Mouse (Mus musculus) thymus, postnatal 14 days (tissue): Measurements from ENCODE around the gene C1qc.

Source experiments
- DNase-seq: peaks from one replicate; pipeline ENCODE4 v3.0.0; 2021

Gene C1qc

DNA sequence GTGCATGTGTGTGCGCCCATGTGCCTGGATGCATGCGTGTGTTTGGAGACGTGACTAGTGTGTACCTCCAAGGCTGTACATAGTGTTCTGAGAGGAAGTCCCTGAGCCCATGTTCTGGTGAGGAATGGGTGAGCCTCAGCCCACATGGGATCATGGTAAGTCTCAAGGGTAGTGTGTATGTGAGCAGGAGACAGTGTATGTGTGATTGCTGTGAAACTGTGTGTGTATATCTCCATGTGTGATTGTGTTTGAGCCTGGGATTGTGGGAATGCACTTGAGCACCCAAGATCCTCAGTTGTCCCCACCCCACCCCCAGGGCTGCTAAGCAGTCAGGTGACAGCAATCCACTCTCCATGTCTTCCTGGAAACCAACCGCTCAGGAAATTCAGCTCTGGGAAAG lies 2.0 kb upstream of the C1qc start:
- no peak for DNase-seq

DNA sequence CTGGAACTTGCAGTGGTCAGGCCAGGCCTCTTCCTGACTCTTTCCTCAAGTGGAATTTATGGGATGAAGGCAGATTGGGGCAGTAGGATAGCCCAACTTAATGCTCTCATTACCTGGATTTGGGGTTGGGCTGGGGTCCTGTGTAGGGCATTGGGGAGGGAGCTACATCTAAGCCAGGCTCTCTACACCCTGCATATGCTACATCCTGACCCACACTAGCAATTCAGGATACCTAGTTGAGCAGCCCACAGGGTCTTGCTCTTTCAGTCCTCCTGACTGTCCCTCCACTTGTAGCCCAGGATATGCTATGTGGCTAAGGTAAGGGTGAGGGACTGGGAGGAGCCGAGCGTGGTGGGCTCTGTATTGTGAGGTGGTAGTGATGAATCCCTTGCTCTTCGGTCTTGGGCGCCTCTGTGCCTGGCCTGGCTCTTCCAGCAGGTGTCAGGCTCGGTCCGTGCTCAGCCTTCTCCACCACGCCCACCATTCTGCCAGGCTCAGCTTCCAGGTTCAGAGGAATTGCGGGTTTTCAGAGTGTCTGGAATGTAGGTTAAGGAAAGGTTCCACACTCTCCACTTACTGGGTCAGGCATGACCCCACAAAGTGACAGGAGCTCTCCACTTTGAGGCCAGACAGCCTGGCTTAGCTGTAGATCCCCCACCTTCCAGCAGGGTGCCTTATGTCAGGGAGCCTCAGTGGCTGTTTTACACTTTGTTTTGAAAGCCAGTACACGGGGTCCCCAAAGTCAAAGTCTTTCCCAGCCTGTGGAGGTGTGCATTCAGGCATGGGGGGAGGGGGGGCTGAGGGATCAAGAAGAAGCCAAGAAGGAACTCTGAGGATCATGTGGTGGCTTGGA lies 1.1 kb upstream of the C1qc start:
- no peak for DNase-seq

GRCm38 (mm10) chr4:136892371-136892770 lies 494 bp downstream of the C1qc start:
- no peak for DNase-seq

GRCm38 (mm10) chr4:136891115-136891514 lies 1.8 kb downstream of the C1qc start:
- DNase-seq, result no peak

- no peak for DNase-seq
These were observed 2.9 kb downstream of the C1qc start for GRCm38 (mm10) chr4:136889981-136890380.

DNA sequence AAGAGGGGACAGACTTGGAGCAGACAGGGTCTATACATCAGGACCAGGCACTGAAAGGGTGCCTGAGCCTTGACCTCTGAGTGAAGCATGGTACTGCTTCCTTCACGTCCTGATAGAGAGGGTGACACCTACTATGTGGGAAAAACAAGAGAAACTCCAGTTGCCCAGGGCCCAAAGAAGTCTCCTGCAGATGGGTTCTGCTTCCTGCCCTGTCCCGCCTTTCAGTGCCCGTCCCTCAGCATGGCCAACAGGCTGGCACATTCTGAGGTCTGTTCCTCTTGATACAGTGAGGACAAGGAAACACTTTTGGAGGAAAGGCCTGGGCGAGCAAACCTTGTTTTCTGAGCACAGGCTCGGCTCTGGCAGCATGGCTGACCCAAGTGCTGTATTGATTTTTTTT lies 5.2 kb downstream of the C1qc start:
- DNase-seq, result no peak

DNA sequence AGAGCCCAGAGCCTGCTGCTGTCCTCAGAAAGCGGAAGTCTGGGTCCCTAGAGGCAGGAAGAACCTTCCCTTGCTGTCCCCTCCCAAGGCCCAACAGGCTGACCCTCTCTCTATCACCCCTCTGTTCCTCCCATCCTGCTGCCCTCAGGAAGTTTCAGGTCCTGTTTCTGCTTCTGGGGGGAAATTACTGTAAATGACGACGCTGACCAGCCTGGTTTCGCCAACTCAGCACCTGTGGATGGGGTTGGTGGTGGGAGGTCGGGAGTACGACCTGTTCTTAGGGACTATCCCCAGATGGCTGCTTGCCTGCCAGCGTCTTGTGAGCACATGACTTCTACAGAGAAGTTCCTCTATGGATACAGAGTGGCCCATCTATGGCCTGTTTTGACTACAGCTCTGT lies 6.8 kb downstream of the C1qc start, which contains the start of gene C1qb:
Gene C1qb, minus strand, starts transcription at position 87 of the 400 bp plus-strand sequence.
- no peak for DNase-seq

GRCm38 (mm10) chr4:136878601-136879000 lies 14.3 kb downstream of the C1qc start:
- peak; percentile 23 for DNase-seq

DNA sequence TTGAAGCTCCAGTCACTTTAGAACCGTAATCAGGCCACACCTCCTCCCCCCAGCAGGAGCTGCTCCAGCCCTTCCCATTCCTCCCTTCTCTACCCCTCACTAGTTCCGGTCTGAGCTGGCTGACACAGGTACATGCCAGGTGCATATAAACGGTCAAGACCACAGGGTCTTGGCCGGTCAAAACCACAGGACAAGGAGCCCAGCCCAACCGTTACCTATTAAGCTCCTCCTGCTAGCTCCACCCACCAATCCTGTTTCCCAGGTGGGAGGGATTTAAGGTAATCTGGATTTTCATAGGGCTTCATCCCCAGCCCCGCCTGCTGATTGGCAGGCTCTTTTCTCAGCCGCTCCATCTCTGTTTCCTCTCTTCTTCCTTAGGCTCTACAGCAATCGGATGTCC lies 14.7 kb downstream of the C1qc start:
- no peak for DNase-seq

DNA sequence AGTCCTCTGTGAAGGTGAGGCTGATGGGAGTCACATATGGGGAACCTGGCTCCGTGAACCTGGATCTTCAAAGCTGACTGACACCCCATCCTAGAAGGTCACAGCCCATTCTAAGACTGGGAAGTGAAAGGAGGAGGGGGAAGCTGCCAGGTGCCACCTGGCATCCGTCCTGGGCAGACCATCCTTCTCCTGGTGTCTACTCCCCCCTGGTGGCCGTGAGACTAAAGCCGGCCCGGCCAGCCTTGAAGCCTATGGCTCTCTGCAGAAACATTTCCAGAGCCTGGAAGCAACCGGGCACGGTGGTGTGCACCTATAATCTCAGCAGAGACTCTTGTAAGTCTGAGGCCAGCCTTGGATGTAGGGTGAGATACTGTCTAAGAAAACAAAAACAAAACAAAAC lies 15.9 kb downstream of the C1qc start:
- peak; percentile 79 for DNase-seq

DNA sequence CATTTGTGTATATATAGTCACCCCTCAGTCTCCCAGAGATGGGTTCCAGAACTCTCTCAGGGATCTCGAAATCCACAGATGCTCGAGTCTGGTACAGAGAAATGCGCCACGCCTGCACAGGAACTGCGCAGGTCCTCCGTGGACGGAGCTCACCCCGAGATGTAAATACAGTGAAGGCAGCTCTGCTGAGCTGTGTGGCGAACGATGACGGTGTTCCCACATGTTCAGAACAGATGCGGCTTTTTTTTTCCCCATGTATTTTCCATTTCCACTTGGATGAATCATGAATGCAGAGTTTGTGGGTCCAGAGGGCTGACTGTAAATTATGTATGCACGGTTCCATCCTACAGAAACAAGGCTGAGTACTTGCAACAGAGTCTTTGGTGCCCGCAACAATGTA lies 17.9 kb downstream of the C1qc start:
- DNase-seq, result no peak

DNA sequence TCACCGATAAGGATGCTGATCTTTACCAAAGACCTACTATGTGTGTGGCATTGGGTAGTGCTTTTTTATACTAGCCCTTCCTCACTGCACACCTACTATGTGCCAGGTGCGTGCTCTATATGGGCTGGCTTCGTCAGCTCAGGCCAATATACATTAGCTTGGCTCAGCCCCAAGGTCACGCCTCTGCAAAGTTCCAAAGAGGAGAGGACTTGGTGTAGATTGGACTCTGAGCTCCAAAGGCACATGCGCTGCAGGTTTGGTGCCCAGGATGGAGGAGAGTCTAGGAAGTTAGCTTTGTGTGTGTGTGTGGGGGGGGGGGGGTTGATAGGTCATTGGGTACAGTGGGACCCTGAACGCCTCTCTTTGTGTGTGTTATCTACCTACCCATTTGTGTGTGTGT lies 24.5 kb downstream of the C1qc start:
- no peak for DNase-seq

DNA sequence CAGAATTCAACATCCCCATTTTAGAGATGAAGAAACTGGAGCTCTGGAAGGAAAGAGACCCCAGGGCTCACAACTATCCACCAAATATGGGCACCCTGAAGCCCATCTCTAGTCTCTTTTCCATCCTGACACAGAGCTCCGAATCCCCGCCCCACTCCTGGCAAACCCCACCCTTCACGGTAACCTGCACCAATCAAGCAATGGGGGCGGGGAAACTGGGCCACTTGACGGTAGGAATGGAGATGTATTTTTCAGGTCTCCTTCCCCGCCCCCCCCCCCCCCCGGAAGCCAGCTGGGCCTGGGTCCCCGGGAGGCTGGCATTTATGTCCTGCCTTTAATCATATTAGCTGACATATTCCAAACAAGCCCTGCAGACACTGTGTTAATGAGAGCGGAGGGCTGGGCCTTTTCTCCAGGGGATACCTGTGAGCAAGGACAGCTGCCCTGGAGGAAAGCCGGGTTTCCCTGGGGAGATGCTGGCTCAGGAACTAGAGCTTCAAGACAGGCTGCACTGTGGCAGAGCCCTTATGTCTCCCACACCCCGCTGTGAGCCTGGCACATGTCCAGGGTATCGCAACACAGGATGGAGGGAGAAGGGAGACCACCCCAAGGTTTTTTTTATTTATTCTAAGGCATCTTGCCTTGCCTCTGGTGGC lies 25.0 kb downstream of the C1qc start:
- DNase-seq, result no peak

- DNase-seq, result no peak
These were observed 27.3 kb downstream of the C1qc start for GRCm38 (mm10) chr4:136865531-136865930.

DNA sequence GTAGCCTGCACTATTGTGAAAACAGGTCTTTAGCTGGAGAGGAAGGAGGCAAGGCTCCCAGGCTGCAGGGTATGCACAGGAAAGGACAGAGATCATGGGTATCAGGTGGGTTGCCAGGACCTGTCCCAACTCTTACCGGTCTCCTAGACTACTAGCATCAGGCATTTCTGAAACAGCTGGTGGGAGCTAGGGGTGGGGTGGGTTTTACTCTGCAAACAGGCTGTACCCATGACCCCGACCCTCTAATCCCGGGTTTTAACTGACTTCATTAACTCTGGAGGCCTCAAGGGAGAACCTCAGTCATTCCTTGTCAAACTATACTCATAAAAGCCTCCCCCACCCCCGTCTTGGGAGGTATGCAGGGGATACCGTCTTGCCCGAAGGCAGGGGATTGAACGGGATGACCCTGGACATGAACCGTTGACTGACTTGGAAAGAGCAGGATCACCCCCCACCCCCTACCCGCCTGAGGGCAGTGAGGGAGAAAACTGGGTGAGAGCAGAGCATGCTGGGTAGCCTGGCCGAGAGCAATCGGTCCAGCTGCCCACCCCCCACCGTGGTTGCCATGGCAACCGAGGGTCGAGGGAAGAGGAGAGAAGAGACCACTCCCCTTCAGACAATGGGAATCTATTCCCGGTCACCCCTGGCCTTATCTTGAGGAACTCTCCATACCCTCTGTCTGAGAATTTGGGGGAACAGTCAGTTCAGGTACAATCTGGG lies 28.0 kb downstream of the C1qc start:
- DNase-seq, result no peak

DNA sequence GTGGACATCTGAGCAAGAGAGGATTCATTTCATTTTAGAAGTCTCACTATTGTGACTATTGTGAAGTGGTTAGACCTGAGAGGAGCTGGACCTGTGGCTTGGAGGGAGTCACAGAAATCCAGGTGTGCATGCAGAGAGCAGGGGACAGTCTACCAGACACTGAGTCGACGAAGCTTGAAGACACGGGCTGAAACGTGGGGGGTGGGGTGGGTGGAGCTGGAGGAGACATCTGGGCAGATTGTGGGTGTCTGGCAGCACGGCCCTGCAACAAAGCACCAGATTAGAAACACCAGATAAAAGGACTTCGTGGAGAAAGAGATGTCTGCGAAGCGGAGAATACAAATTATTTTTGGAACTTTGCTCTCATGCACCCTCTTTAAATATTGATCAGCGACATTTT lies 29.3 kb downstream of the C1qc start:
- no peak for DNase-seq

DNA sequence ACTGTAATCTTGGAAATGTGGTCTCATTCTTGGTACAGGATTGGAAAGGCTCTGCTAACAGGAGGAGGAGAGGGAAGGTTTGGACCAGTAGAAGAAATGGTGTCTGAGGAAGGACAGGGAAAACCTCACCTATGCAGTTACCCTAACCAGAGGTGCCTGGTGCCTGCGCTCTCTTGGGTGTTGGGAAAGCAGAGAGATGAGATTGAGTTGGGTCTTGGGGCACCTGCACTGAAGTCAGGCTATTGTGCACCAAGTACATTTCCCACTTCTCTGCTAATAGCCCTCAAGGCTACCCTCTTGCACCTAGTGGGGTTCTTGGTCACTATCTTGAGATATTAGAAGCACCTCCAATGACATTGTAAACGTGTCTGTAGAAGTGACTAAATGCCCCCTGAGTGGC lies 30.5 kb downstream of the C1qc start:
- no peak for DNase-seq

- DNase-seq, result no peak
These were observed 31.1 kb downstream of the C1qc start for GRCm38 (mm10) chr4:136861806-136862205.

GRCm38 (mm10) chr4:136860022-136860421 lies 32.8 kb downstream of the C1qc start:
- no peak for DNase-seq

DNA sequence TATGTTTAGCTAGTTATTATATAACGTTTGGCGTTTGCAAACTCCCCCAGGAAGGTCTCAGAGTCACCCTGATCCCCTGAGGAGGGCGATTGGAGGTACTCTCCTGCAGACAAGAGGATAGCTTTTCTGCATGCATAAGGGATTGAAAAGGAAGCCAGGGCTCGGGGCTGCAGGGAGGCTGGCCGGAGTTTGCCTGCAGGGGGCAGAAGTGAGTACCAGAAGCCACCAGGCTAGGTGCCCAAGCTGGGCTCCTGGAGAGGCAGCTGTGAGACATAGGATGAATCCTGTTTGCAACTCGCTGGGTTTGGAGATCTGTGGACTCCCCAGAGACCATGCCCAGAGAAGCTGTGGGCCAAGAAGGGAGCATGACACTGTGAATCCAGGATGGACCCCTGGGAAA lies 37.8 kb downstream of the C1qc start:
- DNase-seq, result peak; percentile 38

DNA sequence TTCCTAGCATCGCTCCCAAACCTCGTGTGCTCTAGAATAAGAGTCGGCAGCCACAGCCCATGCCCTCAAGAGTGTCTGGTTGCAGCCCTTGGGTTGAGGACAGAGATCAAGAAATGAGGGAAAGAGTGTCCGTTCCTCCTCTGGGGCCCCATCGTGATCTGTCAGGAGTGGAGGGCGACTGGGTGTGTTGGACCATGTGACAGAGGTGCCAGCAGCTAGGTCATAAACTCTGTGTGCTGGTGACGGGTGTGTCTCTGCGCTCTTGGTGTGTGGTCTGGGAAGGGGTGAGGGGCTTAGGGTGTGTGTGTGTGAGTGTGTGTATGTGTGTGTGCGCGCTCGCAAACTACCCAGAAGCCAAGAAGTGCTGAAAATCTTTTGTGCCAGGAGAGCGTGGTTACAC lies 39.9 kb downstream of the C1qc start:
- DNase-seq, result no peak

DNA sequence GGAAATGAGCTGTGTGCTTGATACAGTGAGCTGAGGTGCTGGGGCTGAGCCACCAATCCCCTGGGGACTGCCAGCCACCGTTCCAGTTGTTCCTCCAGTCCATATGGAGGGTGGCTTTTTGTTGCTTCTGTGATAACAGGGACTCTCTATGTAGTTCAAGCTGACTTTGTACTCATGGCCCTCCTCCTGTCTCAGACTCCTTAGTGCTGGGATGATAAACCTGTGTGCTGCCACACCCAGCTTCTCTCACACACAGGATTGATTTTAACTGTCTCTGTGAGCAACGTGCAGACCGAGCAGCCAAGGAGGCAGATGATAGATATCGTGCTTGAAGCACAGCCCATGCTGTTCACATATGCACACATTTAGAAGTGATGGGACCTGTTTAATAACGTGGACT lies 40.7 kb downstream of the C1qc start:
- DNase-seq, result no peak

DNA sequence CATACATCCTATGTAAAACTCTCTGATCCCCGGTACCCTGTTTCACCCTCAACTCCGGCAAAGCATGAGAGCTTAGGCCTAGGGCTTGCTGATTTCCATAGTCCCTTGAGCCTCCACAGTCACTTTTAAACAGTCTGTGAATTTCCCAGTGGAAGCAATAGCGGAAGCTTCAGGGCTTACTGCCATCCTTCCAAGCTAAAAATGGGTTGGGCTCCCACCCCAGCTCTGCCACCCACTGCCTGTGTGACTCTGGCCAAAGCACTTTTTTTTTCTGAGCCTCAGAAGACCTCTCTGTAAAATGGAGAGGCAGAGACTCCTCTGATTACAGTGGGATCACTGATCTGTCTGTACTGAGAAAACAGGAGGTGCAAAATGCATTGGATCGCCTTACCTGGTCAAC lies 44.3 kb downstream of the C1qc start:
- no peak for DNase-seq

GRCm38 (mm10) chr4:136847166-136847565 lies 45.7 kb downstream of the C1qc start:
- DNase-seq, result no peak
